Mouse (Mus musculus): Measurements from ENCODE around the gene Olfr487.

DNA sequence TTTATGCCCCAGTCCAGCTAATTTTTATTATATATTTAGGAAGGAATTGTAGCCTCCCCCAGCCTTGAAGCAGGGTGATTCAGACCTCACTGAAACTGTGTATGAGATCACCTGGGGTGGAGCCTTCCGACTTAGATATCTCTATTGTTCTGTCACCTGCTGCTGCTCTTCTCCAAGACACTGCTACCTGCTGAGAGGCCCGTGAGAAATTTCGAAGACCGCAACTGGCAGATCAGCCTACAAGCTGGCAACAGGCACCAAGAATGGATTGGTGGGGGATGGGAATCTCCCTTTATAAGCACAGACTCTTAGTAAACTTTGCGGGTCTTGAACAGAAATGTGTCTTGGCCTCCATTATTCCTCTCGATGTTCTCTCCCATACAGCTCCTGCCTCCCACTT is 17.5 kb downstream of the Olfr487 start:
- no peak for TF ChIP-seq CTCF (IDR thresholded peaks at IDR 0.05; ENCODE audit: low read depth)
- TF ChIP-seq EP300 (IDR thresholded peaks at IDR 0.05; ENCODE audit: low read depth) = no peak
